Mouse (Mus musculus) lung, embryonic 16.5 days (tissue): Measurements from ENCODE around the gene 2210011C24Rik. TPM values are rescaled to one million over a fixed set of nuclear protein-coding genes. Genes with fewer than 3 reads are reported as not detected.

Experiments
- ATAC-seq: fragments of 200-750 bp; cut with Nextera tagmentation; 2 replicates; pipeline ENCODE4 v1.8.0; 2017; ENCODE audit warnings: low read depth, mild to moderate bottlenecking, moderate library complexity
- H3K27ac ChIP-seq: fragments of 300-500 bp; sonication (generic); 2 replicates; pipeline ENCODE4 v1.5.1; 2014; ENCODE audit warnings: mild to moderate bottlenecking, control low read depth, low read length
- H3K27me3 ChIP-seq: fragments of 300-500 bp; sonication (generic); 2 replicates; pipeline ENCODE4 v1.6.1; 2014; ENCODE audit warnings: low read depth, low read length, mixed read lengths; ENCODE audit not compliant: control insufficient read depth, insufficient read depth
- H3K36me3 ChIP-seq: fragments of 300-500 bp; sonication (generic); 2 replicates; pipeline ENCODE4 v1.6.1; 2014; ENCODE audit warnings: low read length; ENCODE audit not compliant: control insufficient read depth, insufficient read depth
- H3K4me1 ChIP-seq: fragments of 300-500 bp; sonication (generic); replicated peaks from 2 replicates; pipeline ENCODE4 v1.6.1; 2014; ENCODE audit warnings: low read length, mixed read lengths; ENCODE audit not compliant: control insufficient read depth, insufficient read depth
- H3K4me2 ChIP-seq: fragments of 300-500 bp; sonication (generic); 2 replicates; pipeline ENCODE4 v1.6.1; 2014; ENCODE audit warnings: low read depth, low read length, control low read depth
- H3K4me3 ChIP-seq: fragments of 300-500 bp; sonication (generic); 2 replicates; pipeline ENCODE4 v1.5.1; 2014; ENCODE audit warnings: mild to moderate bottlenecking, low read length, control low read depth
- H3K9ac ChIP-seq: fragments of 300-500 bp; sonication (generic); 2 replicates; pipeline ENCODE4 v1.6.1; 2014; ENCODE audit warnings: low read length, control low read depth
- H3K9me3 ChIP-seq: fragments of 300-500 bp; sonication (generic); 2 replicates; pipeline ENCODE4 v1.6.1; 2016; ENCODE audit warnings: low read length; ENCODE audit not compliant: control insufficient read depth
- WGBS: fragments of 180-500 bp; shearing (Covaris S2); extraction: QIAGEN DNeasy Blood & Tissue Kit; methylation state at CpG from one replicate; pipeline ENCODE4 v1.1.7; 2014; 5-methylcytosine and 5-hydroxymethylcytosine counted together
- polyA plus RNA-seq: library from polyadenylated mRNA; unstranded; fragments of >200 nt; fragmentation: Nextera tagmentation; extraction: Ambion mirVana; gene quantifications from 2 replicates; pipeline ENCODE4 v1.2.1, GENCODE M21; 2015

Gene 2210011C24Rik
- polyA plus RNA-seq, 1 experiment from 2014 or later = 4.4 TPM

- Histone ChIP-seq H3K4me2 (no peak overlapping the region), H3K27me3 (peaks cover 18% of the 10 kb centered on the region), H3K4me1 (peaks cover 31% of the 10 kb centered on the region), H3K27ac (no peak overlapping the region), H3K9ac (no peak overlapping the region), H3K36me3 (no peaks in the 10 kb centered on the region), H3K4me3 (no peak overlapping the region), H3K9me3 (no peaks in the 10 kb centered on the region)
- ATAC-seq = no peak
- 12% methylated on average over 10 of the region's 10 CpGs for WGBS
Observed at GRCm38 (mm10) chr8:84024171-84024570, 12.2 kb upstream of the 2210011C24Rik start.

GRCm38 (mm10) chr8:84023631-84024030 is 11.7 kb upstream of the 2210011C24Rik start:
- WGBS = 59% methylated on average over 1 of the region's 1 CpGs
- ATAC-seq = no peak

GRCm38 (mm10) chr8:84023085-84023484 is 11.1 kb upstream of the 2210011C24Rik start:
- ATAC-seq = peak; percentile 47
- Histone ChIP-seq H3K4me2 (peak overlapping the region; percentile 26), H3K36me3 (no peaks in the 10 kb centered on the region), H3K4me1 (peaks cover 31% of the 10 kb centered on the region), H3K9ac (no peak overlapping the region), H3K4me3 (no peak overlapping the region), H3K9me3 (no peaks in the 10 kb centered on the region), H3K27me3 (peaks cover 18% of the 10 kb centered on the region), H3K27ac (peak overlapping the region; percentile 42; the same call in 1 of the 2 replicates)
- WGBS = 7% methylated on average over 5 of the region's 5 CpGs

More at GRCm38 (mm10) chr8:84023631-84024030, 11.7 kb upstream of the 2210011C24Rik start:
- Histone ChIP-seq H3K4me2 (peak overlapping the region; percentile 26), H3K27me3 (peaks cover 18% of the 10 kb centered on the region), H3K9ac (no peak overlapping the region), H3K9me3 (no peaks in the 10 kb centered on the region), H3K4me3 (no peak overlapping the region), H3K4me1 (peaks cover 31% of the 10 kb centered on the region), H3K27ac (no peak overlapping the region; the same call in 1 of the 2 replicates), H3K36me3 (no peaks in the 10 kb centered on the region)

- no peaks in the 10 kb centered on the region for H3K9me3 ChIP-seq
- peaks cover 12% of the 10 kb centered on the region for H3K27me3 ChIP-seq
- peak overlapping the region; percentile 49 for H3K4me2 ChIP-seq
- H3K27ac ChIP-seq = peak overlapping the region; percentile 84
- 31% methylated on average over 12 of the region's 12 CpGs for WGBS
- H3K9ac ChIP-seq = peak overlapping the region; percentile 52
- no peaks in the 10 kb centered on the region for H3K36me3 ChIP-seq
- ATAC-seq = peak; percentile 13; the same call in 1 of the 2 replicates
- H3K4me3 ChIP-seq = peak overlapping the region; percentile 40
- H3K4me1 ChIP-seq = peaks cover 31% of the 10 kb centered on the region
Observed at GRCm38 (mm10) chr8:84021569-84021968, 9.6 kb upstream of the 2210011C24Rik start.

- H3K9ac ChIP-seq = peak within 1 kb of the TSS; percentile 52
- H3K4me3 ChIP-seq = peak within 1 kb of the TSS; percentile 40
- peaks cover 31% of the 10 kb centered on the region for H3K4me1 ChIP-seq
Observed at GRCm38 (mm10) chr8:84021096-84021495, 9.1 kb upstream of the 2210011C24Rik start, which contains the start of gene Palm3. Palm3 (plus strand) TSS chr8:84021471.

GRCm38 (mm10) chr8:84019738-84020137 is 7.8 kb upstream of the 2210011C24Rik start:
- Histone ChIP-seq H3K4me2 (no peak overlapping the region), H3K9me3 (no peaks in the 10 kb centered on the region), H3K9ac (no peak overlapping the region), H3K36me3 (no peaks in the 10 kb centered on the region), H3K4me1 (peaks cover 26% of the 10 kb centered on the region), H3K27ac (no peak overlapping the region), H3K27me3 (peaks cover 3% of the 10 kb centered on the region; the same call in 1 of the 2 replicates), H3K4me3 (no peak overlapping the region)
- WGBS = 72% methylated on average over 9 of the region's 9 CpGs
- no peak for ATAC-seq

More at GRCm38 (mm10) chr8:84021096-84021495, 9.1 kb upstream of the 2210011C24Rik start, which contains the start of gene Palm3:
- H3K36me3 ChIP-seq = no peaks in the 10 kb centered on the region
- ATAC-seq = peak; percentile 74
- peak within 1 kb of the TSS; percentile 84 for H3K27ac ChIP-seq
- peaks cover 9% of the 10 kb centered on the region; the same call in 1 of the 2 replicates for H3K27me3 ChIP-seq
- H3K4me2 ChIP-seq = peak within 1 kb of the TSS; percentile 49
- WGBS = 3% methylated on average over 18 of the region's 18 CpGs
- no peaks in the 10 kb centered on the region for H3K9me3 ChIP-seq

- 94% methylated on average over 5 of the region's 5 CpGs for WGBS
- no peak overlapping the region for H3K4me2 ChIP-seq
- ATAC-seq = no peak
- no peaks in the 10 kb centered on the region for H3K9me3 ChIP-seq
- no peak overlapping the region for H3K27ac ChIP-seq
- H3K36me3 ChIP-seq = no peaks in the 10 kb centered on the region
- H3K27me3 ChIP-seq = peaks cover 27% of the 10 kb centered on the region
- H3K4me3 ChIP-seq = no peak overlapping the region
- no peak overlapping the region for H3K9ac ChIP-seq
- peaks cover 17% of the 10 kb centered on the region for H3K4me1 ChIP-seq
Observed at GRCm38 (mm10) chr8:84015833-84016232, 3.9 kb upstream of the 2210011C24Rik start.

GRCm38 (mm10) chr8:84012499-84013165 is 661 bp upstream of the 2210011C24Rik start:
- Histone ChIP-seq H3K9me3 (no peaks in the 10 kb centered on the region), H3K27me3 (peaks cover 37% of the 10 kb centered on the region), H3K27ac (no peak overlapping the region), H3K9ac (peak overlapping the region; percentile 44), H3K4me3 (peak overlapping the region; percentile 59), H3K4me2 (peak overlapping the region; percentile 99), H3K36me3 (no peaks in the 10 kb centered on the region), H3K4me1 (peaks cover 28% of the 10 kb centered on the region)
- no peak for ATAC-seq
- 9% methylated on average over 35 of the region's 35 CpGs for WGBS
